13 mouse cellular contexts compared by ENCODE assay signal in genomic region chr12:110769660-110770297, GRCm38 (mm10). TPM values are rescaled to one million over a fixed set of nuclear protein-coding genes. Genes with fewer than 3 reads are reported as not detected.
DNase-seq lines count a peak whose midpoint lies in the region; ATAC-seq lines count a peak whose summit lies in the region.
"Had no signal": no experiment of that assay in that cellular context is flagged by ENCODE, and none has a peak within 500 bp of the region (broad histone marks: within the 10 kb centered on the region; RNA-seq: fewer than 3 reads in every experiment).

No protein-coding gene starts in this region.

- 80% methylated on average over 6 of the region's 6 CpGs for WGBS in forebrain, embryonic 12.5 days
- 76% methylated on average over 6 of the region's 6 CpGs for WGBS in forebrain, embryonic 11.5 days
- 41% methylated on average over 6 of the region's 6 CpGs for WGBS in limb, embryonic 15.5 days
- 65% methylated on average over 6 of the region's 6 CpGs for WGBS in limb, embryonic 10.5 days
- 57% methylated on average over 6 of the region's 6 CpGs for WGBS in forebrain, embryonic 16.5 days

- no peak overlapping the region for H3K9ac ChIP-seq in forebrain, embryonic 12.5 days
- no peak overlapping the region for H3K9ac ChIP-seq in forebrain, embryonic 11.5 days (ENCODE audit: low read length)
- no peak overlapping the region for H3K9ac ChIP-seq in limb, embryonic 15.5 days
- H3K9ac ChIP-seq in forebrain, embryonic 16.5 days (replicated peaks; ENCODE audit: low read depth, low read length): no peak overlapping the region
- H3K9ac ChIP-seq: liver, embryonic 14.5 days had no signal

- no peak for ATAC-seq in forebrain, embryonic 12.5 days (ENCODE audit: low FRiP score)
- no peak for ATAC-seq in forebrain, embryonic 11.5 days (replicated peaks; ENCODE audit: low FRiP score)
- ATAC-seq in limb, embryonic 15.5 days (ENCODE audit: insufficient number of reproducible peaks, low FRiP score, low TSS enrichment, low read depth): no peak
- ATAC-seq in forebrain, embryonic 16.5 days: no peak

- DNase-seq in forebrain, embryonic 11.5 days (ENCODE audit: low spot score): no peak
- no peak for DNase-seq in limb, embryonic 10.5 days (ENCODE audit: low spot score)
- peak; percentile 73 for DNase-seq in Muller cell, postnatal 12 days (ENCODE audit: inconsistent ontology term)
- no peak for DNase-seq in gastrocnemius, adult 18-20 months (ENCODE audit: low spot score)
- DNase-seq in MN1 (ENCODE audit: low spot score): no peak
- DNase-seq: cerebellum, postnatal 10 days; gastrocnemius, postnatal 36 days; kidney, adult 8-10 months had no signal

- 0 out of 2 replicates have a peak, but pooled peaks cover 5% of the 10 kb centered on the region for H3K4me1 ChIP-seq in forebrain, embryonic 12.5 days
- no peaks in the 10 kb centered on the region for H3K4me1 ChIP-seq in forebrain, embryonic 11.5 days (replicated peaks; ENCODE audit: control insufficient read depth, insufficient read depth, low read length)
- H3K4me1 ChIP-seq in limb, embryonic 15.5 days: 0 out of 2 replicates have a peak, but pooled peaks cover 4% of the 10 kb centered on the region
- 0 out of 2 replicates have a peak, but pooled peaks cover 5% of the 10 kb centered on the region for H3K4me1 ChIP-seq in limb, embryonic 10.5 days
- peaks cover 21% of the 10 kb centered on the region for H3K4me1 ChIP-seq in forebrain, embryonic 16.5 days (replicated peaks; ENCODE audit: control insufficient read depth, insufficient read depth, low read length)

- no peak overlapping the region for H3K4me2 ChIP-seq in forebrain, embryonic 12.5 days
- H3K4me2 ChIP-seq in forebrain, embryonic 11.5 days (ENCODE audit: low read depth, low read length, severe bottlenecking): no peak overlapping the region
- H3K4me2 ChIP-seq in limb, embryonic 15.5 days: no peak overlapping the region
- no peak overlapping the region for H3K4me2 ChIP-seq in forebrain, embryonic 16.5 days (ENCODE audit: low read length)

- peak overlapping the region; percentile 27; the same call in 1 of the 2 replicates for H3K27ac ChIP-seq in forebrain, embryonic 12.5 days
- no peak overlapping the region for H3K27ac ChIP-seq in forebrain, embryonic 11.5 days (ENCODE audit: low read depth, low read length)
- H3K27ac ChIP-seq in limb, embryonic 15.5 days: 0 out of 2 replicates have a peak overlapping the region, but pooled peaks have one; percentile 22
- H3K27ac ChIP-seq in limb, embryonic 10.5 days: no peak overlapping the region
- H3K27ac ChIP-seq in forebrain, embryonic 16.5 days (ENCODE audit: low read length): peak overlapping the region; percentile 71
- H3K27ac ChIP-seq: liver, embryonic 14.5 days had no signal

- H3K4me3 ChIP-seq in forebrain, embryonic 12.5 days (replicated peaks): no peak overlapping the region
- no peak overlapping the region for H3K4me3 ChIP-seq in forebrain, embryonic 11.5 days (ENCODE audit: low read depth, low read length)
- no peak overlapping the region for H3K4me3 ChIP-seq in limb, embryonic 15.5 days
- H3K4me3 ChIP-seq in limb, embryonic 10.5 days: no peak overlapping the region
- no peak overlapping the region for H3K4me3 ChIP-seq in forebrain, embryonic 16.5 days (replicated peaks; ENCODE audit: low read length)

- no peaks in the 10 kb centered on the region for H3K27me3 ChIP-seq in forebrain, embryonic 12.5 days
- no peaks in the 10 kb centered on the region for H3K27me3 ChIP-seq in forebrain, embryonic 11.5 days (ENCODE audit: control insufficient read depth, insufficient read depth, low read length)
- H3K27me3 ChIP-seq in limb, embryonic 15.5 days: no peaks in the 10 kb centered on the region
- no peaks in the 10 kb centered on the region for H3K27me3 ChIP-seq in limb, embryonic 10.5 days (ENCODE audit: low read depth, poor library complexity, severe bottlenecking)
- no peaks in the 10 kb centered on the region for H3K27me3 ChIP-seq in forebrain, embryonic 16.5 days (replicated peaks; ENCODE audit: control insufficient read depth, insufficient read depth, low read length)

- H3K36me3 ChIP-seq in forebrain, embryonic 12.5 days (replicated peaks): no peaks in the 10 kb centered on the region
- H3K36me3 ChIP-seq in forebrain, embryonic 11.5 days (ENCODE audit: control insufficient read depth, insufficient read depth, low read length): no peaks in the 10 kb centered on the region; the same call in 1 of the 2 replicates
- H3K36me3 ChIP-seq in limb, embryonic 15.5 days: no peaks in the 10 kb centered on the region
- no peaks in the 10 kb centered on the region for H3K36me3 ChIP-seq in limb, embryonic 10.5 days
- H3K36me3 ChIP-seq in forebrain, embryonic 16.5 days (ENCODE audit: control insufficient read depth, insufficient read depth): no peaks in the 10 kb centered on the region

- H3K9me3 ChIP-seq in forebrain, embryonic 12.5 days: no peaks in the 10 kb centered on the region
- H3K9me3 ChIP-seq in forebrain, embryonic 11.5 days (ENCODE audit: control insufficient read depth, low read length): no peaks in the 10 kb centered on the region
- no peaks in the 10 kb centered on the region for H3K9me3 ChIP-seq in limb, embryonic 15.5 days
- no peaks in the 10 kb centered on the region for H3K9me3 ChIP-seq in limb, embryonic 10.5 days (replicated peaks)
- H3K9me3 ChIP-seq in forebrain, embryonic 16.5 days (ENCODE audit: control insufficient read depth, low read length): no peaks in the 10 kb centered on the region
- H3K9me3 ChIP-seq: G1E had no signal

RNA-seq across cellular contexts. Expression of gene Wdr20, which starts 32.0 kb away (rescaled TPM):
- polyA plus RNA-seq in forebrain, embryonic 12.5 days (2016; fragmentation: Nextera tagmentation; extraction: Ambion mirVana): 28.2 and 33.5 TPM in 2 replicates
- 25.2 and 30.4 TPM in 2 replicates for polyA plus RNA-seq in forebrain, embryonic 11.5 days (2014; fragmentation: Nextera tagmentation; extraction: Ambion mirVana)
- 21.5 and 22.1 TPM in 2 replicates for polyA plus RNA-seq in limb, embryonic 15.5 days (2015; fragmentation: Nextera tagmentation; extraction: Ambion mirVana)
- polyA plus RNA-seq in limb, embryonic 10.5 days (2016; fragmentation: Nextera tagmentation; extraction: Ambion mirVana): 24.8 and 27.0 TPM in 2 replicates
- polyA plus RNA-seq in forebrain, embryonic 16.5 days (2015; fragmentation: Nextera tagmentation; extraction: Ambion mirVana): 30.1 and 30.9 TPM in 2 replicates
- 10 to 100 TPM; 16.6 to 17.4 TPM for total RNA-seq in gastrocnemius, adult 18-20 months (2021)

Comparison
In these comparisons a context has a peak if more than half of its experiments do, and no peak if none do; other contexts are left out.
1. H3K27ac ChIP-seq: peak in forebrain, embryonic 12.5 days (single experiment), limb, embryonic 15.5 days (single experiment) and forebrain, embryonic 16.5 days (single experiment); none in forebrain, embryonic 11.5 days (single experiment) and limb, embryonic 10.5 days (single experiment).